Mouse (Mus musculus) left cerebral cortex, postnatal 4 days (tissue): ENCODE results near the gene Pld1. TPM values are rescaled to one million over a fixed set of nuclear protein-coding genes. Genes with fewer than 3 reads are reported as not detected.
A peak's percentile ranks its signal among the peaks of the same experiment; 100 is the strongest.

ENCODE experiments used
- DNase-seq: peaks from one replicate; pipeline ENCODE4 v3.0.0-alpha.2; 2022
- intact Hi-C: fragments of 180-260 bp; cut with DNase I; formaldehyde crosslinking; loops from one replicate; pipeline ENCODE4 v1.15.1; 2025
- total RNA-seq, 2 experiments: library from RNA; stranded (reverse); gene quantifications; 2 replicates each; pipeline ENCODE4 v1.2.3; 2021

Gene Pld1
- total RNA-seq, 2 experiments from 2014 or later, result 7.6 TPM

DNA sequence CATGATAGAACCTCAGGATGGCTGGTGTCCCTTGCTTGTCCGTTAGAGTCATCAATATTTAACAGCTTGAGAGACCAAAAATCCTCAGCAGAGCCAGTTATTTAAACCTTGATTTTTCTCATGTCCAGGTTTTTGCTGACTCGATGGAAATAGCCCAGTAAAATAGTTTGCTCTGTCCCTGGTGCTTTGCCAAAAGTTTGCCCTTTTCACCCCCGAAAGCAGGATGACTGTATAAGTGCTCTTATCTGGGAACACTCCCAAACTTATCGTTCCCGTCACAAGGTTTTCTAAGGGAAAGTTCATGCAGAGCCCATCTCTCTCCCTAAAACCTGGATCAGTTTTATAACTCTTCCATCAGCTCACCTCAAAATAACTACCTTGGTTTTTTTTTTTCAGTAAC lies 173.0 kb downstream of the Pld1 start:
- no peak for DNase-seq
- intact Hi-C loops, result no loop called here

DNA sequence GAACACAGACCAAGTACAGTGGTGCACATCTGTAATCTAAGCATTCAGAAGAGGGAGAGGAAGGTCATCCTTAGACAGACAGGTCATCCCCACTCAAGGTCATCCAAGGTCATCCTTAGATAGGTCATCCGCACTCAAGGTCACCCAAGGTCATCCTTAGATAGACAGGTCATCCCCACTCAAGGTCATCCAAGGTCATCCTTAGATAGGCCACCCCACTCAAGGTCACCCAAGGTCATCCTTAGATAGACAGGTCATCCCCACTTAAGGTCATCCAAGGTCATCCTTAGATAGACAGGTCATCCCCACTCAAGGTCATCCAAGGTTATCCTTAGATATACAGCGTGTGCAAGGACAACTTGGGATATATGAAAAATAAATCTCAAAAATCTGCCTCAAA lies 175.4 kb downstream of the Pld1 start:
- DNase-seq, result no peak
- intact Hi-C loops, result no loop called here

GRCm38 (mm10) chr3:28141716-28142115 lies 203.2 kb downstream of the Pld1 start:
- intact Hi-C loops, result no loop called here
- DNase-seq, result no peak

- DNase-seq, result no peak
- intact Hi-C loops, result no loop called here
Measured at GRCm38 (mm10) chr3:28142121-28142520, 203.6 kb downstream of the Pld1 start.

GRCm38 (mm10) chr3:28144676-28145075 lies 206.2 kb downstream of the Pld1 start:
- DNase-seq, result peak; percentile 35
- intact Hi-C loops, result no loop called here

DNA sequence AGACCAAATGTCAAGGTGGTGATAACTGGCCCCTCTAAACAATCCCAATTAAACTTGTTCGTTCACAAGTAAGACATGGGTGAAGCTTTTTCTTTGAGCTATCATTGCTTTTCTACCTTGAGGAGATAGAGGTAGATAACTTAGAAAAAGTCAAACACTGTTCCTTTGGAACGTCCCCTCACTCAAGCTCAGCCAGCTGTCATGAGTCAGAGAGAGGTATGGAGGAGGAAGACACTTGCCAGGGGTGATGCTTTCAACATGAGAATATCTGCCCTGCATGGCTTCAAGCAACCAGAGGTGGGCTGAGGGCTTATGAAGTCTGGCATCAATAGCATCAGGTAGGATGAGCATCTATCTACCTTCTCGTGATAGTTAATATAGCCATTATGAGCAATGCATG lies 207.0 kb downstream of the Pld1 start:
- intact Hi-C loops, result no loop called here
- DNase-seq, result no peak

DNA sequence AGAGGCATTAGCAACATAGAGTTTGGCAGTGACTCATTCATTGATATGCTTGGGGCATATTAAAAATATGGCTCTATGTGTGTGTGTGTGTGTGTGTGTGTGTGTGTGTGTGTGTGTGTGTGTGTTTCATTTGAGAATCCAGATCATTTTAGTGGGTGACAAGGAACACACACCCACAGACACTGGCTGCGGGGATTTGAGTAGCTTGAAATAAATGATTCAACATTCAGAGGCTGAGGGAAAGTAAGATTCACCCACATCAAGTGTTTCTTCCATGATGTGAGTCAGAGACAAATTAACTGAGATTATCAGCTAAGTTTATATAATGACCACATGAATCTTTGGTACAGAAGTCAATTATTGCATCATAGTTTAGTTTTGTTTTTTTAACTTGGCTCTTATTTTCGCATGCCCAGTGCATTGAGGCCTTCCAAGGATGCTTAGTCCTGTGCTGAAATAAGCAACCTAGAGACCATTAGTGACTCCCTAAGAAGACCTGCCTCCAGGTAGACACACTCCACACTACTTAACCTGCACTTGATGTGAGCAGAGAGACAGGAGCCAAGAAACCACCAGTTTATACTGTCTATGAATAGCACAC lies 211.3 kb downstream of the Pld1 start:
- no peak for DNase-seq
- intact Hi-C loops, result no loop called here

DNA sequence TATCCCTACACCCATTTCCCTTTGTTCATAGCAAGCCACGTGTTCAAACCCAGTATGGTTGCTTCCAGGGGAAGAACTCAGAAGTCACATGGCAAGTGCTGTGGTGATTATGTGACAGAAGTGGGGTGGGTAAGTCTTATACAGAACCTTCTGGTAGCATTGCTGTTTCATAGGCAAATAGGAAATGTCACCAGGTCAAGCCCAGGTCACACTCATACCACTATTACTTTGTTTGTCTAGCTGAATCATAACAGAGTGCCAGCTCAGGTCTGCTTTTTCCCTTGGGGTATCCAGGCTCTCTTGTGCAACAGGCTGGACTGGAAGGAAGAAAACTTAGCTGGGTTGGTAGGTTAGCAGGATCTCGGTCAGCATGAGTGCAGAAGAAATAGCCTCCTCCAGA lies 219.5 kb downstream of the Pld1 start:
- DNase-seq, result no peak
- intact Hi-C loops, result no loop called here

DNA sequence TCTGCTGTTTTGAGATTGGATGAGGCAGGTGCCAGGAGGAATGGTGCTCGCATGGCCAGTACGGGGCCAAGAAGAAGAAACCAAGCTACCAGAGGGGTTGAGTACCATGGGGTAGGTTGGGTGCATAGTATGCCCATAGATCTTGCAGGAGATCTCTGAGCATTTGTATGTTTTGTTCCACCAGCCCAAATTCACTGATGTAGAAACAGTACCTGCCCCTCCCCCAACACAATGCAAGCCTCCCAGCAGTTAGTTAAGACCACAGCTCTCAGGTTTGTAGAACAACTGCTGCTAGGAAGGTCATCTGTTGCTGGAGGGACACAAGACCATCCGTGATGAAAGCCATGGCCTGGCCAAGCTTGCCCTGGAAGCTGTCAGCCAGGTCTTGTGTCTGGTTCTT lies 220.4 kb downstream of the Pld1 start:
- intact Hi-C loops, result no loop called here
- no peak for DNase-seq

- no peak for DNase-seq
- intact Hi-C loops, result loop anchor here (10.0 kb wide), 1 partner anchor 392 kb away; no protein-coding TSS in a partner anchor
Measured at GRCm38 (mm10) chr3:28162346-28162745, 223.9 kb downstream of the Pld1 start.

- intact Hi-C loops, result loop anchor here (2.0 to 10.0 kb wide), 2 partner anchors 390 to 582 kb away; no protein-coding TSS in a partner anchor
- no peak for DNase-seq
Measured at GRCm38 (mm10) chr3:28164678-28165077, 226.2 kb downstream of the Pld1 start.

DNA sequence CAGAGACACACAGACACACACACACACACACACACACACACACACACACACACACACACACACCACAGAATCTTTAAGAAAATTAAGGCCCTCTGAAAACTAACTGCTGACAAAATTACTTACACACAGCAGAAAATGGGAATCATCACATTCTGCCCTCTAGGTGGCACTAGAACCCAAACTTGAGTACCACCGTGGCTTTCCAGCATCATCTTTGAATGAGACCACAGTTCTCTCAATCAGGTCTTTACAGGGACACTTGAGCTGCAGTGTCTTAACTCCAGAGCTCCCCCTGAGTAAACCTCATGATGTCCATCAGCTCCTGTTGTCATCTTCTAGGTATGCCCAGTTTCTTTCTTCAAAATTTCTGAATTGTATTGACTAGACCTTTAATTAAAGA lies 227.1 kb downstream of the Pld1 start:
- intact Hi-C loops, result loop anchor here (2.0 to 10.0 kb wide), 2 partner anchors 389 to 581 kb away; no protein-coding TSS in a partner anchor
- DNase-seq, result peak; percentile 56

- no peak for DNase-seq
- intact Hi-C loops, result loop anchor here (10.0 kb wide), 1 partner anchor 387 kb away; no protein-coding TSS in a partner anchor
Measured at GRCm38 (mm10) chr3:28167796-28168505, 229.5 kb downstream of the Pld1 start.

- DNase-seq, result peak; percentile 76
- intact Hi-C loops, result loop anchor here (10.0 kb wide), 1 partner anchor 474 kb away; no protein-coding TSS in a partner anchor
Measured at GRCm38 (mm10) chr3:28170911-28171618, 232.6 kb downstream of the Pld1 start.

DNA sequence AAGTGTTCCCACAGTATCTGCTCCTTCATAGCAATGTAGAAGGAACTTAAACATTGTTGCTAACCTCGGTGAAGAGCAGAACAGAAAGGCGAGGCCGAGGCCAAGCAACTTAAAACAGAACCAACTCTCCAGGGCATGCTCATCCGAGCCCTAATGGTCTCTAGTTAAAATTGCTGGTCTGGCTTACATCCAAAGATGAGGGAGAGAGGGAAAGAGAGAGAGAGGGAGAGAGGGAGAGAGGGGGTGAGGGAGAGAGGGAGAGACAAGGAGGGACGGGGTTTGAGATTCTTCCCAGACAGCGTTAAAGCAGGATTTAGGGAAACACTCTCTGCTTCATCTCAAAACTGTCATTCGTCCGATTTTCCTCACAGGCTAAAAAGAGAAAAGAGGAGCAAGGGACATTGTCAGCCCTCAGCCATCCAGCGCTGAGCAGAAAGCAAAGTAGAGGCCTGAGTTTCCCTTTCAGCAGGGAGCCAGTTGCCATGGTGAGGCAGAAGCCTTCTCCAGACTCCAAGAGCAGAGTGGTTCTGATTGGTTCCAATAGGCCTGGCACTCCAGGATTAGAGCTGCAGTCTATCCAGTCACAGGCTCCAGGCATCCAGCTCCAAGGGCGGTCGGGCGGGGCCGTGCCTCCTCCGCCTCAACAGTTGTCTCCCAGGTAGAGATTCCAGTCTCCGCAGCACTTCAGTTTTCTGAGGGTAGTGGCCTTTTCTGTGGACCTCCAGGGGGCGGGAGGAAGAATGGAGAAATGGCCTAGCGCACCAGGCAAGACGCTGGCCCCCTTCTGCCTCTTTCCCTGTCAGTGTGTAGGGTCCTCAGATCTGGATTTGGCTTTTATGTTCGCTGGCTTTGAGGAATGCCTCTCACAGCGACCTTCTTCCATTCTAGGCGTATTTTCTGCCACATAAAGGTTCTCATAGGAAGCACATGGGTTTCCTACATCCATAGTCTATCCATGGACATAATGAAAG lies 237.8 kb downstream of the Pld1 start:
- intact Hi-C loops, result loop anchor here (5.0 to 10.0 kb wide), 2 partner anchors 86 to 469 kb away; partner anchors contain the start of gene Tnik

DNA sequence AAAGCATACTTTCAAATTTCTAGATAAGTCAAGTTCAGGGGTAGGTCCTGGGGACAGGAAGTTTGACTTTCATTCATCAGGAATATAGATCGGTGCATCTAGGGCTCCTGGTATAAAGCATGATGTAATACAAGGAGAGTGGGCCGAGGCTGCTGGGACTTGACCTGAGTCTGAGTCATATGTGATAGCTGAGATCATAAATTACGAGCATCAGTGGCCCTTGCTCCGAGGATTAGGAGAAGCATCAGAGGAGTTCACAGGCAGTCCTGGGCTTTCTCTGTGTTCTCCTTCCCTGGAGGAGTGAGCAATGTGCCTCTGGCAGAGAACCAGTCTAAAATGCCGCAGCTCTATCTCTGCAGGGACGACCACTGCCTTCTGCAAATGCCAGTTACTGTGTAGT lies 239.8 kb downstream of the Pld1 start:
- intact Hi-C loops, result loop anchor here (5.0 to 10.0 kb wide), 2 partner anchors 84 to 466 kb away; partner anchors contain the start of gene Tnik
- DNase-seq, result no peak

More for the DNA sequence above, 237.8 kb downstream of the Pld1 start:
- peak; percentile 79 for DNase-seq
